Mouse (Mus musculus) urinary bladder, adult 18-20 months (tissue): Measurements from ENCODE around the gene Lrmda.

Experiments
- DNase-seq, 2 experiments: peaks; one replicate each; pipeline ENCODE4 v3.0.0; 2022; ENCODE audit warnings: low spot score in 2 of 2, mixed read lengths in 2 of 2

Gene Lrmda

GRCm38 (mm10) chr14:22326218-22326964, 306.9 kb downstream of the Lrmda start:
- no peak for DNase-seq

- no peak for DNase-seq
Observed at GRCm38 (mm10) chr14:22329191-22329590, 309.7 kb downstream of the Lrmda start.

- no peak for DNase-seq
Observed at GRCm38 (mm10) chr14:22335101-22335820, 315.7 kb downstream of the Lrmda start.

- no peak for DNase-seq
Observed at GRCm38 (mm10) chr14:22339176-22339575, 319.7 kb downstream of the Lrmda start.

- no peak for DNase-seq
Observed at GRCm38 (mm10) chr14:22343357-22343756, 323.8 kb downstream of the Lrmda start.

- no peak for DNase-seq
Observed at GRCm38 (mm10) chr14:22345248-22345647, 325.7 kb downstream of the Lrmda start.

GRCm38 (mm10) chr14:22353626-22354025, 334.1 kb downstream of the Lrmda start:
- DNase-seq: no peak

GRCm38 (mm10) chr14:22354769-22355574, 335.5 kb downstream of the Lrmda start:
- DNase-seq: no peak

- no peak for DNase-seq
Observed at GRCm38 (mm10) chr14:22357991-22358503, 338.5 kb downstream of the Lrmda start.

- DNase-seq: no peak
Observed at GRCm38 (mm10) chr14:22364010-22364748, 344.7 kb downstream of the Lrmda start.

- no peak for DNase-seq
Observed at GRCm38 (mm10) chr14:22364771-22365355, 345.4 kb downstream of the Lrmda start.

GRCm38 (mm10) chr14:22367615-22368014, 348.1 kb downstream of the Lrmda start:
- DNase-seq: no peak

GRCm38 (mm10) chr14:22371136-22371535, 351.6 kb downstream of the Lrmda start:
- no peak for DNase-seq

- DNase-seq: no peak
Observed at GRCm38 (mm10) chr14:22372666-22373360, 353.3 kb downstream of the Lrmda start.

- no peak for DNase-seq
Observed at GRCm38 (mm10) chr14:22373361-22373745, 353.8 kb downstream of the Lrmda start.

- DNase-seq: no peak
Observed at GRCm38 (mm10) chr14:22377148-22377547, 357.6 kb downstream of the Lrmda start.

GRCm38 (mm10) chr14:22382101-22382500, 362.6 kb downstream of the Lrmda start:
- DNase-seq: no peak

GRCm38 (mm10) chr14:22393616-22394015, 374.1 kb downstream of the Lrmda start:
- no peak for DNase-seq

GRCm38 (mm10) chr14:22402411-22402810, 382.9 kb downstream of the Lrmda start:
- no peak for DNase-seq

- no peak for DNase-seq
Observed at GRCm38 (mm10) chr14:22406623-22407022, 387.1 kb downstream of the Lrmda start.
